Mouse (Mus musculus): ENCODE results near the gene Cluap1. TPM values are rescaled to one million over a fixed set of nuclear protein-coding genes. Genes with fewer than 3 reads are reported as not detected.

Gene Cluap1
- polyA plus RNA-seq, 1 experiment from 2014 or later = 24.5 TPM

DNA sequence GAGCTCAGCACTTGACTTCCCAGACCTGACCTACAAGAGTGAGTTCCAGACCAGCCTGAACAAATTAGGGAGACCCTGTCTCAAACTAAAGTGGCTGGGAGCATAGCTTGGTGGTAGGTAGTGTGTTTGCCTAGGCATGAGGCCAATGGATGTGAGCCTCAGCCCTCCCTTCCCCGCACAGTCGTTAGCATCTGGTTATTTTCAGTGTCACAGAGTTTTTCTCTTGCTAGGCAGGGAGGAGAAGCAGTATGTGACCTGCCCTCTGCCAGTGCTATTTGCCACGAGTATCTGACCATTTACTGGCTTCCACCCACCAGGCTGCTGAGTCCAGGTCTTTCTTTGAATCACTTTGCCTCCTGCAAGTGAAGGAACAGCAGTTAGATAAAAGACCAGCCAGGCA is 14.9 kb upstream of the Cluap1 start:
- Histone ChIP-seq H3K27ac (ENCODE audit: low read length) (no peak overlapping the region), H3K27me3 (ENCODE audit: insufficient read depth, low read length) (no peaks in the 10 kb centered on the region), H3K4me3 (ENCODE audit: low read length) (no peak overlapping the region), H3K4me1 (ENCODE audit: insufficient read depth, low read length) (0 out of 2 replicates have a peak, but pooled peaks cover 8% of the 10 kb centered on the region), H3K9ac (replicated peaks; ENCODE audit: low read length) (no peak overlapping the region), H3K9me3 (ENCODE audit: low read length) (no peaks in the 10 kb centered on the region), H3K36me3 (ENCODE audit: insufficient read depth, low read length) (peaks cover 10% of the 10 kb centered on the region), H3K4me2 (replicated peaks; ENCODE audit: low read depth, low read length) (no peak overlapping the region)
- ATAC-seq (ENCODE audit: low FRiP score, low TSS enrichment) = no peak
- WGBS = 61% methylated on average over 3 of the region's 3 CpGs

DNA sequence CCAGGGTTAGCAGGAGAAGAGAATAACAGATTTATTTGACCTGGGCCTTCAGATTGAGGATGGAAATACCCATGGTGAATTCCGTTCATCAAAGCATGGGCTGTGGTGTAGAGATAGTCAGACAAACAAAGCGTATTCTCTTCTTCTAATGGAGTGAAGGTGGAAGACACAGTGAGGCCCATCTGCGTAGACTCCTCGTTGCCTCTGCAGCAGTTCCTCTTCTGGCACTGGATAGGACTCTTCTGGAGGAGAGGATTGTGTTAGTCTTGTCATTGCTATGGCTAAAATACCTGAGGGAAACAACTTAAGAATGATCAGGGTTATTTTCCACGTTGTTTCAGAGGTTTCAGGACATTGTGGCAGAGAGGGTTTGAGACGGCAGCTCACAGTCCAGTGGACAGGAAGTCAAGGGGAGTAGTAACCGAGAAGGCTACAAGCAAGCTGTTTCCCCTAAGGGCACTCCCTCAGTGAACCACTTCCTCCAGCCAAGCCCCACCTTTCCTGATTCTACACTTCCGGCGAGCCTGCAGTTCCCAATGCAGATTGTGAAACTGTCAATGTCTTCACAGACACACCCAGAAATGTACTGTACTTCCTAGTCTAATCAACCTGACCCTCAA is 13.3 kb upstream of the Cluap1 start:
- H3K27me3 ChIP-seq (ENCODE audit: insufficient read depth, low read length) = no peaks in the 10 kb centered on the region
- H3K9me3 ChIP-seq (ENCODE audit: low read length) = no peaks in the 10 kb centered on the region
- peak; percentile 73; the same call in 1 of the 2 replicates for ATAC-seq (ENCODE audit: low FRiP score, low TSS enrichment)
- H3K36me3 ChIP-seq (ENCODE audit: insufficient read depth, low read length) = peaks cover 25% of the 10 kb centered on the region
- peak overlapping the region; percentile 14; the same call in 1 of the 2 replicates for H3K4me2 ChIP-seq (replicated peaks; ENCODE audit: low read depth, low read length)
- H3K9ac ChIP-seq (replicated peaks; ENCODE audit: low read length) = no peak overlapping the region
- H3K27ac ChIP-seq (ENCODE audit: low read length) = peak overlapping the region; percentile 36
- no peak overlapping the region for H3K4me3 ChIP-seq (ENCODE audit: low read length)
- H3K4me1 ChIP-seq (ENCODE audit: insufficient read depth, low read length) = 0 out of 2 replicates have a peak, but pooled peaks cover 8% of the 10 kb centered on the region
- 66% methylated on average over 9 of the region's 9 CpGs for WGBS

DNA sequence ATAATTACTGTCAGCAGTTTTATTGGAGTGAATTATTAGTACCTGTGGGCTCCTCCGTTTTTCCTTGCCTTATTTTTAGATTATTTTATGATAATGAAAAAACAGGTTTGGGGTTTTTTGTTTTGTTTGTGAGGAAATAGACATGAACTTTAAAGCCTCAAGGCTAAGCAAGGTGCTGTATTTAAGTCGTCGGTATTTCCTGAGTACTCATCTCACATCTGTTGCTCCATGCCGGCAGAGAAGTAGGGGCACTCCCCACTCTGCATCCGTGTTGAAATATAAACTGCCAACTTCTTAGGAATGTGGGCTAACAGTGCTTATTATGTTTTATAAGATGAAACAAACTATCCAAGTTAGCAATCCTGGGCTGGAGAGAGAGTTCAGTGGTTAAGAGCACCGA is 12.6 kb upstream of the Cluap1 start:
- H3K36me3 ChIP-seq (ENCODE audit: insufficient read depth, low read length) = peaks cover 33% of the 10 kb centered on the region
- H3K9me3 ChIP-seq (ENCODE audit: low read length) = no peaks in the 10 kb centered on the region
- WGBS = 78% methylated on average over 6 of the region's 6 CpGs
- no peak overlapping the region for H3K9ac ChIP-seq (replicated peaks; ENCODE audit: low read length)
- H3K4me3 ChIP-seq (ENCODE audit: low read length) = no peak overlapping the region
- ATAC-seq (ENCODE audit: low FRiP score, low TSS enrichment) = no peak
- no peak overlapping the region for H3K4me2 ChIP-seq (replicated peaks; ENCODE audit: low read depth, low read length)
- no peaks in the 10 kb centered on the region for H3K27me3 ChIP-seq (ENCODE audit: insufficient read depth, low read length)
- no peak overlapping the region for H3K27ac ChIP-seq (ENCODE audit: low read length)
- H3K4me1 ChIP-seq (ENCODE audit: insufficient read depth, low read length) = 0 out of 2 replicates have a peak, but pooled peaks cover 8% of the 10 kb centered on the region

DNA sequence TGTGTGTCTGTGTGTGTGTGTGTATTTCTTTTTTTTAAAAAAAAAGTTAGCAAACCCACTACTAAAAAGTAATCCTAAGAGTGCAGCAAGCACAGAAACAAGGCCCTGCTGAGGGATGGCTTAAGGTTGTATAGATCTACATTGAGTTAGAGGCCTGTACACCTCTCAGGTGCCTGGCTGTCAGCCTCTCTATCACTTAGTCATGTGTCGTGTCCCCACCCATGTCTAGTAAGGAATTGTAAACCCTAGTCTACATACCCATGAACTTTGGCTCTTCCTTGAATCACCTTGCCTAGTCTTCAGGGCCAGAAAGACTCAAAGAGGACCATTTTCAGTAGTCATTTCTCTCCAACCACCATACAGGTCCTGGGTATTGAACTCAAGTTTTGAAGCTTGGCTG is 12.0 kb upstream of the Cluap1 start:
- 97% methylated on average over 1 of the region's 1 CpGs for WGBS
- Histone ChIP-seq H3K9ac (replicated peaks; ENCODE audit: low read length) (no peak overlapping the region), H3K4me2 (replicated peaks; ENCODE audit: low read depth, low read length) (no peak overlapping the region), H3K27ac (ENCODE audit: low read length) (no peak overlapping the region), H3K4me3 (ENCODE audit: low read length) (no peak overlapping the region), H3K36me3 (ENCODE audit: insufficient read depth, low read length) (peaks cover 38% of the 10 kb centered on the region), H3K4me1 (ENCODE audit: insufficient read depth, low read length) (0 out of 2 replicates have a peak, but pooled peaks cover 8% of the 10 kb centered on the region), H3K9me3 (ENCODE audit: low read length) (no peaks in the 10 kb centered on the region), H3K27me3 (ENCODE audit: insufficient read depth, low read length) (no peaks in the 10 kb centered on the region)
- ATAC-seq (ENCODE audit: low FRiP score, low TSS enrichment) = no peak

DNA sequence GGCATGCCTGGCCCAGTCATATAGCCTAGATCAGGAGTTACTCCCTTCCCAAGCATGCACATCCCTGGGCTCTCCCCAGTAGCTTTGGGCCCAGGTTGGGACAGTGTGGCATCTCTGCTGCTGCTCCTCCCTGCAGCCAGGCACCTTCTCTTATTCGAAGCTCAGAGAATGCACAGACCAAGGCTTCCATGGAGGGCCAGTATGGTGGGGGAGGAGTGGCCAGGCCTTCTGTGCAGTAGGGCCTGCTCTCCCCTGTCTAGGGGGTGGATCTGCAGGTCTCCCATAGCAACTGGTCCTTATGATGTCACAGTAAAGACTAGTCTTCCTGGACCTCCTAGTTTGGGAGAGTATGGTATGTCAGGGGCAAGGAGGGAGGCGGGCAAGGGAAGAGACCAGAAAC is 1.1 kb upstream of the Cluap1 start:
- no peak overlapping the region for H3K4me3 ChIP-seq (ENCODE audit: low read length)
- H3K9ac ChIP-seq (replicated peaks; ENCODE audit: low read length) = no peak overlapping the region
- no peaks in the 10 kb centered on the region for H3K27me3 ChIP-seq (ENCODE audit: insufficient read depth, low read length)
- H3K4me1 ChIP-seq (ENCODE audit: insufficient read depth, low read length) = peaks cover 6% of the 10 kb centered on the region
- no peak overlapping the region for H3K27ac ChIP-seq (ENCODE audit: low read length)
- H3K9me3 ChIP-seq (ENCODE audit: low read length) = no peaks in the 10 kb centered on the region
- peaks cover 40% of the 10 kb centered on the region for H3K36me3 ChIP-seq (ENCODE audit: insufficient read depth, low read length)
- 72% methylated on average over 2 of the region's 2 CpGs for WGBS
- no peak overlapping the region for H3K4me2 ChIP-seq (replicated peaks; ENCODE audit: low read depth, low read length)
- ATAC-seq (ENCODE audit: low FRiP score, low TSS enrichment) = no peak

DNA sequence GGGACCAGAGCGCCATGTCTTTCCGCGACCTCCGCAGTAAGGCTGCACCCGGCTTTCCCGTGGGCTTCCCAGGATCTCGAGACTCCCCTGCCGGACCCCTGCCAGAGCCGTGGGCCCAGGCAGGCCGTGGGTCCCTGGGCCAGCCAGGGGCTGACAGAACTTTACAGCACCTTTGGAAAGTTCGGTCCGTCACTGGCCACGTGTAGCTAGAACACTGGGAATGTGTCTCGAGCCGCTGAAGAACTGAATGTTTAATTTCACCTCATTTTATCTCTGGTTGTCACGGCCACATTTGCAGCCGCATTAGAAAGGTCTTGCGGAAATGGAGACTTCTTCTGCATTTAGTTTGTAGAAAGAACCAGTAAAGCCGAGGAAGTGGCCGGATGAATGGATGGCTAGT is 517 bp downstream of the Cluap1 start:
- ATAC-seq (ENCODE audit: low FRiP score, low TSS enrichment) = no peak
- no peaks in the 10 kb centered on the region for H3K9me3 ChIP-seq (ENCODE audit: low read length)
- WGBS = 6% methylated on average over 20 of the region's 20 CpGs
- H3K9ac ChIP-seq (replicated peaks; ENCODE audit: low read length) = peak overlapping the region; percentile 79
- peak overlapping the region; percentile 71 for H3K4me3 ChIP-seq (ENCODE audit: low read length)
- H3K4me2 ChIP-seq (replicated peaks; ENCODE audit: low read depth, low read length) = peak overlapping the region; percentile 73
- H3K4me1 ChIP-seq (ENCODE audit: insufficient read depth, low read length) = peaks cover 6% of the 10 kb centered on the region
- no peaks in the 10 kb centered on the region for H3K27me3 ChIP-seq (ENCODE audit: insufficient read depth, low read length)
- peaks cover 39% of the 10 kb centered on the region for H3K36me3 ChIP-seq (ENCODE audit: insufficient read depth, low read length)
- peak overlapping the region; percentile 79; the same call in 1 of the 2 replicates for H3K27ac ChIP-seq (ENCODE audit: low read length)

DNA sequence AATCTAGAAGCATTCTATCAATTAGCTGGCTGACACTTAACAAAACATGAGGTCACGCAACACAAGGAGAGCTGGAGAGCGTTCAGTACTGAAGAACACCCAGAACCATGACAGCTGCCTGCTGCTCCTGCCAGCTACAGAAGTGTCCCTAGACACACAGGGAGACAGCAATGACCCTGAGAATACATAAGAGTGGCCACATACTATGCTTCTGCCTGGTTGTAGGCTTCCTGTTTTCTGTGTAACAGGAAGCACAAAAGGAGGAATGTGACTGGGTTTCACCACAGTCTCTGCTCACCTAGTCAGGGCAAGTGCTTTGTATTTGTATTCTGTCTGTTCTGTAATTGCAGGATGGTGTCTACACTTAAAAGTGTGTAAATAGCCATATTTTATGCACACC is 12.2 kb downstream of the Cluap1 start:
- H3K27me3 ChIP-seq (ENCODE audit: insufficient read depth, low read length) = no peaks in the 10 kb centered on the region
- WGBS = 95% methylated on average over 2 of the region's 2 CpGs
- peaks cover 32% of the 10 kb centered on the region; the same call in 1 of the 2 replicates for H3K36me3 ChIP-seq (ENCODE audit: insufficient read depth, low read length)
- no peak overlapping the region for H3K9ac ChIP-seq (replicated peaks; ENCODE audit: low read length)
- H3K4me3 ChIP-seq (ENCODE audit: low read length) = no peak overlapping the region
- no peaks in the 10 kb centered on the region for H3K9me3 ChIP-seq (ENCODE audit: low read length)
- no peaks in the 10 kb centered on the region for H3K4me1 ChIP-seq (ENCODE audit: insufficient read depth, low read length)
- no peak overlapping the region for H3K4me2 ChIP-seq (replicated peaks; ENCODE audit: low read depth, low read length)
- no peak for ATAC-seq (ENCODE audit: low FRiP score, low TSS enrichment)
- H3K27ac ChIP-seq (ENCODE audit: low read length) = no peak overlapping the region

DNA sequence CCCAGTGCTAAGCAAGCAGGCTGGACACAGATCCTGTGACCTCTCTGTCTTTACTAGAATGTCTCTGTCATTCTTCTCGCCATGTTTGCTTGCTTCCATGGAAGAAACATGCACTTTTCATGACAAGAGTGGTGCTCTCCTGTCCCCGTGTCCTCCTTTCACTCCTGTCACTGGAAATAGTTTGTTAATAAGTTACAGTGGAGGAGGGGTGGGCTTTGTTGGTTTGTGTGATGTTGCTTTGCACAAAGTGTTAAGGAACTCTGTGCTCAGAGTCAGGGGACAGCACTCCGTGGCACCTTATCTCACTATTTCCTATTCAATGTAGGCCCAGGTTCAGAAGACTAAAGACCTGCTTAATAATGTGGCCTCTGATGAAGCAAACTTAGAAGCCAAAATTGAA is 14.9 kb downstream of the Cluap1 start:
- no peaks in the 10 kb centered on the region for H3K4me1 ChIP-seq (ENCODE audit: insufficient read depth, low read length)
- H3K9ac ChIP-seq (replicated peaks; ENCODE audit: low read length) = no peak overlapping the region
- no peak overlapping the region for H3K27ac ChIP-seq (ENCODE audit: low read length)
- 80% methylated on average over 3 of the region's 3 CpGs for WGBS
- ATAC-seq (ENCODE audit: low FRiP score, low TSS enrichment) = no peak
- H3K4me2 ChIP-seq (replicated peaks; ENCODE audit: low read depth, low read length) = no peak overlapping the region
- no peak overlapping the region for H3K4me3 ChIP-seq (ENCODE audit: low read length)
- H3K9me3 ChIP-seq (ENCODE audit: low read length) = no peaks in the 10 kb centered on the region
- H3K36me3 ChIP-seq (ENCODE audit: insufficient read depth, low read length) = peaks cover 44% of the 10 kb centered on the region
- no peaks in the 10 kb centered on the region for H3K27me3 ChIP-seq (ENCODE audit: insufficient read depth, low read length)

DNA sequence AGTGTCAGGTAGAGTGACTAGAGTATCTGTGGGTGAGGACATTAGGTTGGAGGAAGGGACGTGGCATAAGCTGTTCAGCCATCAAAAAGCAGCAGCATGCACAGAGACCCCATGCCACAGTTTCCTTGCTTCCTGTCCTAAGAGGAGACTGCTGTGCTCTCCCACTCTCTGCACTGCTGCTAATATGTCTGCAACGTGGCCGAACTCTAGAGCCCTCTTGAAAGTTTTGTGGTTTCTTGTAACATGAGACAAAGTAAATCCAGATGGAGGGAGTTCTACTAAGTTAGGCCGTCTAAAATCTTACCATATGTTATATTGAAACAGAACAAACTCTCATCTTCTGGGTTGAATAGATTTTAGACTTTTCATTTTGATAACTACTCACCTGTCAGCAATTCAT is 15.4 kb downstream of the Cluap1 start:
- no peaks in the 10 kb centered on the region for H3K27me3 ChIP-seq (ENCODE audit: insufficient read depth, low read length)
- no peak for ATAC-seq (ENCODE audit: low FRiP score, low TSS enrichment)

DNA sequence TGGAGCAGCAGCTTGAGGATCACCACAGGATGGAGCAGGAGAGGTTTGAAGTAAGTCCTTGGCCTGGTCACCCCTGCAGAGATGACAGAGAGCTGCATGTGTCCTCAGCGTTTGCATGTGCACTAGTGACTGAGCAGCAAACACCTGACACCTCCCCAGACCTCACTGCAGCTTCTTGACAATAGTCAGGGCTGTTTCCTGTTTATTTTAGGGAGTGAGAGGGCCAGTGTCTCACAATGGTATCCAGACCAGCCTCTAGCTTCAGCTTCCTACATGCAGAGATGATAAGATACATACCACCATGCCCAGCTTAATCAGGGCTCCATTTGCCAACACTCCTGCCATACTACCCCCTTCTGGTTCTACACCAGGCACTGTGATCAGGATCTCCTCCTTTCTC is 20.0 kb downstream of the Cluap1 start:
- no peak overlapping the region for H3K4me2 ChIP-seq (replicated peaks; ENCODE audit: low read depth, low read length)
- ATAC-seq (ENCODE audit: low FRiP score, low TSS enrichment) = no peak
- no peak overlapping the region for H3K9ac ChIP-seq (replicated peaks; ENCODE audit: low read length)
- WGBS = 71% methylated on average over 1 of the region's 1 CpGs
- H3K27me3 ChIP-seq (ENCODE audit: insufficient read depth, low read length) = no peaks in the 10 kb centered on the region
- H3K4me1 ChIP-seq (ENCODE audit: insufficient read depth, low read length) = no peaks in the 10 kb centered on the region
- no peaks in the 10 kb centered on the region for H3K9me3 ChIP-seq (ENCODE audit: low read length)
- H3K27ac ChIP-seq (ENCODE audit: low read length) = no peak overlapping the region
- no peak overlapping the region for H3K4me3 ChIP-seq (ENCODE audit: low read length)
- peaks cover 44% of the 10 kb centered on the region for H3K36me3 ChIP-seq (ENCODE audit: insufficient read depth, low read length)

More for the DNA sequence above, 15.4 kb downstream of the Cluap1 start:
- no peak overlapping the region for H3K4me3 ChIP-seq (ENCODE audit: low read length)
- no peaks in the 10 kb centered on the region for H3K9me3 ChIP-seq (ENCODE audit: low read length)
- H3K36me3 ChIP-seq (ENCODE audit: insufficient read depth, low read length) = peaks cover 46% of the 10 kb centered on the region
- WGBS = 45% methylated on average over 4 of the region's 4 CpGs
- no peaks in the 10 kb centered on the region for H3K4me1 ChIP-seq (ENCODE audit: insufficient read depth, low read length)
- no peak overlapping the region for H3K9ac ChIP-seq (replicated peaks; ENCODE audit: low read length)
- no peak overlapping the region for H3K27ac ChIP-seq (ENCODE audit: low read length)
- H3K4me2 ChIP-seq (replicated peaks; ENCODE audit: low read depth, low read length) = no peak overlapping the region

Data from kidney, embryonic 16.5 days (tissue).